Mouse (Mus musculus) heart, adult 8-10 months (tissue): ENCODE data around the gene Slc2a9. TPM values are rescaled to one million over a fixed set of nuclear protein-coding genes. Genes with fewer than 3 reads are reported as not detected.

ENCODE experiments used
- total RNA-seq, 4 experiments: library from RNA; stranded (reverse); gene quantifications; 2 replicates each; pipeline ENCODE4 v1.2.4; 2022

Slc2a9 gene
- total RNA-seq, 4 experiments from 2014 or later, result 0.94 to 2.1 (median 1.6) TPM

Other genes with a start within 250 kb of the Slc2a9 start
- 10 to 100 TPM in 3 of 4 experiments, 1 to 10 TPM in 1; 9.5 to 12.0 (median 11.6) TPM for gene Tmem128, start 243.0 kb downstream of the Slc2a9 start, total RNA-seq
- under 1 TPM; 0.12 to 0.28 (median 0.18) TPM for gene Otop1, start 227.2 kb downstream of the Slc2a9 start, total RNA-seq
- gene Drd5, start 183.8 kb downstream of the Slc2a9 start, total RNA-seq, result not detected
- 100 to 1,000 TPM; 109 to 129 (median 118) TPM for gene Wdr1, start 60.1 kb upstream of the Slc2a9 start, total RNA-seq
- 1 to 10 TPM; 3.9 to 6.4 (median 4.6) TPM for gene Zfp518b, start 181.7 kb upstream of the Slc2a9 start, total RNA-seq